Mouse (Mus musculus): ENCODE measurements around the gene Crb1. TPM values are rescaled to one million over a fixed set of nuclear protein-coding genes. Genes with fewer than 3 reads are reported as not detected.

Gene Crb1
- total and polyA plus RNA-seq, 3 experiments: 0.44 TPM; not detected in 2

DNA sequence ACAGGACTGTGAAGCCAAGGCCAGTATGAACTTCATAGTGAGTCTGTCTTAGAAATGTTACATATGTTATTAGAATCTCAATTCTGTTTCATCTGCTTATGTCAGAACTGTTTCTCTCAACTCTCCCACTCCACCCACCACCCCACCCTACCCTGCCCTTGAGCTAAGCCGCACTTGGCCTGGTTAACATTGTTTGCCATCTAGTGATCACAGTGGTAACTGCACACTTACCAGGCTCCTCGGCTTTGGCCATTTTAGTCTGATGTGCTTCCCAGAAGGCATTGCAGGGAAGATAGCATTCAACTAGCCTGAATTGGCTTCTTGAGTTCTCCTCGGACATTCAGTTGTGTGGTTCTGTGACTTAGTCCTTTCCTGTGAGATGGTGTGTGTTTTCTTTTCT lies 215.3 kb downstream of the Crb1 start:
- no peak for DNase-seq (ENCODE audit: low spot score)
- H3K36me3 ChIP-seq (replicated peaks): peaks cover 50% of the 10 kb centered on the region
- no peaks in the 10 kb centered on the region; the same call in 1 of the 2 replicates for H3K4me1 ChIP-seq (ENCODE audit: insufficient read depth, low read depth, low read length)
- TF ChIP-seq GATA1 (IDR thresholded peaks at IDR 0.05; ENCODE audit: borderline replicate concordance, low read length) (no peak), TAL1 (conservative IDR thresholded peaks at IDR 0.05; ENCODE audit: low read depth, low read length) (no peak), GATA2 (IDR thresholded peaks at IDR 0.05; ENCODE audit: borderline replicate concordance, low read depth, low read length) (no peak), POLR2AphosphoS5 (IDR thresholded peaks at IDR 0.05; ENCODE audit: insufficient replicate concordance, low read depth, low read length) (no peak), CTCF (IDR thresholded peaks at IDR 0.05; ENCODE audit: low read depth, low read length) (no peak)
- H3K4me3 ChIP-seq (ENCODE audit: low read depth, low read length): no peak overlapping the region
- ATAC-seq (ENCODE audit: extremely low read depth, insufficient number of reproducible peaks, low FRiP score, poor library complexity, severe bottlenecking): 0 out of 2 replicates have a peak, but pooled peaks have one; percentile 35
- H3K27me3 ChIP-seq (ENCODE audit: insufficient read depth, low read length): no peaks in the 10 kb centered on the region
- no peaks in the 10 kb centered on the region for H3K9me3 ChIP-seq (replicated peaks)

DNA sequence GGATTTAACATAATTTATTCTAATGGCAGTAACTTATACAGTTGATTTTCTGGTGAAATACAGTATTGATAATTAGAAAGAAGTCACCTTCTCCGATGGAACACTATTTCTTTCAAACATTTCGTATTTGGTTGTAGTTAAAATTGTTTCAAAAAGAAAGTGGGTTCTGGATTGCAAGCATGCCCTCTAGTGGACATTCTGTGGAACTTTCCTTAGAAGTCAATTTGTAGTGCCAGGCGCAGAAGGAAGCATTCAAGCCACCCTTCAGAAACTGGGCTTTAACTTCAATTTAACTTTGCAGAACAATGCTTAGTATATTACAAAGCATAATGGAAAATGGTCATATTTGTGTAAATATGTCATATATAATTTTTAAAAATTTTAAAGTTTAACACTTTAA lies 220.5 kb downstream of the Crb1 start:
- peaks cover 27% of the 10 kb centered on the region for H3K36me3 ChIP-seq (replicated peaks)
- ATAC-seq (ENCODE audit: extremely low read depth, insufficient number of reproducible peaks, low FRiP score, poor library complexity, severe bottlenecking) (peak; percentile 52), DNase-seq (ENCODE audit: low spot score) (peak; percentile 35)
- H3K4me1 ChIP-seq (ENCODE audit: insufficient read depth, low read depth, low read length): no peaks in the 10 kb centered on the region
- H3K27me3 ChIP-seq (ENCODE audit: insufficient read depth, low read length): no peaks in the 10 kb centered on the region
- TF ChIP-seq GATA2 (IDR thresholded peaks at IDR 0.05; ENCODE audit: borderline replicate concordance, low read depth, low read length) (no peak), CTCF (IDR thresholded peaks at IDR 0.05; ENCODE audit: low read depth, low read length) (peak; percentile 86)
- no peaks in the 10 kb centered on the region for H3K9me3 ChIP-seq (replicated peaks)
- no peak overlapping the region for H3K4me3 ChIP-seq (ENCODE audit: low read depth, low read length)

DNA sequence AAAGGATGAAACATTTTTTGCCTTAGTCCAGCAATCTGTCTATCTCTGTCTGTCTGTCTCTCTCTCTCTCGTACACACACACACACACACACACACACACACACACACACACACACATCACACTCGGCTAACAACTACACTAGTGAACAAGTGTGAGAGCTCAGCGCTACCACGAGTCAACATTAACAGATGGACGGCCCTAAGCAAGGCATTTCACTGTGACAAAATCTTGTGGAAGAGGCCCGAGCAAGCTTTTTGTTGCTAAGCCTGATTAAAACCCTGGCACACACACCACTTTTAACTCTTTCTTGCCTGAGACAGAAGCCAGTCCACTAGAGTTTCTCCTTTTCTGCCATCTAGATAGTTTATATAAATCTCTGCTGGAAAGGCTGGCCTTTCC lies 223.4 kb downstream of the Crb1 start:
- no peaks in the 10 kb centered on the region for H3K27me3 ChIP-seq (ENCODE audit: insufficient read depth, low read length)
- H3K9me3 ChIP-seq (replicated peaks): no peaks in the 10 kb centered on the region
- no peaks in the 10 kb centered on the region for H3K4me1 ChIP-seq (ENCODE audit: insufficient read depth, low read depth, low read length)
- H3K36me3 ChIP-seq (replicated peaks): peaks cover 14% of the 10 kb centered on the region
- H3K4me3 ChIP-seq (ENCODE audit: low read depth, low read length): no peak overlapping the region
- DNase-seq (ENCODE audit: low spot score) (no peak), ATAC-seq (ENCODE audit: extremely low read depth, insufficient number of reproducible peaks, low FRiP score, poor library complexity, severe bottlenecking) (no peak)
- TF ChIP-seq POLR2AphosphoS5 (IDR thresholded peaks at IDR 0.05; ENCODE audit: insufficient replicate concordance, low read depth, low read length) (no peak), GATA2 (IDR thresholded peaks at IDR 0.05; ENCODE audit: borderline replicate concordance, low read depth, low read length) (no peak), TAL1 (conservative IDR thresholded peaks at IDR 0.05; ENCODE audit: low read depth, low read length) (no peak), GATA1 (IDR thresholded peaks at IDR 0.05; ENCODE audit: borderline replicate concordance, low read length) (no peak), CTCF (IDR thresholded peaks at IDR 0.05; ENCODE audit: low read depth, low read length) (no peak)

DNA sequence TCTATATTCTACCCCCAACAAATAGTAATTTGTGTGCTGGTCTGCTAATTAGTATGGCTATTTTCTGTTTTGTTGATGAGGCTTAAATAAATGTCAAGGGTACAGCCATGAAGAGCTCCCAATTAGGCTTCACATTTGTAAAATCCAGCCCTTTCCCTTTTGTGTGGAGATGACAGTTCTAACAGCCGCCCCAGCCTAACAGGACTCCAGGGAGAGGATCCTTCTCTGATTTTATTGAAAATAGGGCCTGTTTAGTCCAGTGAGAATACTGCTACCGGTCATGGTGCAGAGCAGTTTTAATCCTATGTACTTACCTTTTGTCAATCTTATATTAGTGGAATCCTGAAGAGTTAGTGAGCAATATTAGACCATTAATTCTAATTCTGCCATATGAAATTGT lies 223.9 kb downstream of the Crb1 start:
- DNase-seq (ENCODE audit: low spot score): no peak
- no peak overlapping the region for H3K4me3 ChIP-seq (ENCODE audit: low read depth, low read length)
- no peak for ATAC-seq (ENCODE audit: extremely low read depth, insufficient number of reproducible peaks, low FRiP score, poor library complexity, severe bottlenecking)
- no peak for TF ChIP-seq TAL1 (conservative IDR thresholded peaks at IDR 0.05; ENCODE audit: low read depth, low read length)
- TF ChIP-seq GATA1 (IDR thresholded peaks at IDR 0.05; ENCODE audit: borderline replicate concordance, low read length): no peak
- TF ChIP-seq GATA2 (IDR thresholded peaks at IDR 0.05; ENCODE audit: borderline replicate concordance, low read depth, low read length): no peak
- H3K4me1 ChIP-seq (ENCODE audit: insufficient read depth, low read depth, low read length): no peaks in the 10 kb centered on the region
- peaks cover 14% of the 10 kb centered on the region for H3K36me3 ChIP-seq (replicated peaks)
- H3K27me3 ChIP-seq (ENCODE audit: insufficient read depth, low read length): no peaks in the 10 kb centered on the region
- H3K9me3 ChIP-seq (replicated peaks): no peaks in the 10 kb centered on the region

Other genes starting within 250 kb of the Crb1 start
- gene Zbtb41, start 45.2 kb upstream of the Crb1 start, total RNA-seq (2014; fragmentation: Nextera tagmentation): 28.6 and 29.3 TPM in 2 replicates
- gene Zbtb41, start 45.2 kb upstream of the Crb1 start, total RNA-seq (2017): 24.4 and 29.4 TPM in 2 replicates
- 0.56 and 0.76 TPM in 2 replicates for gene Zbtb41, start 45.2 kb upstream of the Crb1 start, polyA plus RNA-seq (2012)
- 83.9 and 107 TPM in 2 replicates for gene Aspm, start 77.7 kb upstream of the Crb1 start, total RNA-seq (2014; fragmentation: Nextera tagmentation)
- 53.6 and 63.2 TPM in 2 replicates for gene Aspm, start 77.7 kb upstream of the Crb1 start, total RNA-seq (2017)
- gene Aspm, start 77.7 kb upstream of the Crb1 start, polyA plus RNA-seq (2012): 5.3 and 5.4 TPM in 2 replicates
- not detected in 2 replicates for gene F13b, start 124.6 kb upstream of the Crb1 start, total RNA-seq (2014; fragmentation: Nextera tagmentation)
- gene F13b, start 124.6 kb upstream of the Crb1 start, total RNA-seq (2017): 0.12 TPM in 1 of 2 replicates, not detected in the other
- not detected in 2 replicates for gene F13b, start 124.6 kb upstream of the Crb1 start, polyA plus RNA-seq (2012)
- gene Cfhr1, start 183.2 kb upstream of the Crb1 start, total RNA-seq (2014; fragmentation: Nextera tagmentation): not detected in 2 replicates
- gene Cfhr1, start 183.2 kb upstream of the Crb1 start, total RNA-seq (2017): 0.33 TPM in 1 of 2 replicates, not detected in the other
- not detected in 2 replicates for gene Cfhr1, start 183.2 kb upstream of the Crb1 start, polyA plus RNA-seq (2012)

All from G1E (cell line).